Mouse (Mus musculus) forebrain, embryonic 13.5 days (tissue): ENCODE measurements at regions not wholly inside any gene's neighbourhood (a gene's known extent, or its start where the extent isn't known, plus 50 kb on each side); places are given as distances from the start of the nearest gene placed in this dataset.

Experiments
- ATAC-seq: fragments of 200-750 bp; cut with Nextera tagmentation; 2 replicates; pipeline ENCODE4 v1.8.0; 2017
- H3K27ac ChIP-seq: fragments of 300-500 bp; sonication (generic); 2 replicates; pipeline ENCODE4 v1.5.1; 2015; ENCODE audit warnings: inconsistent platforms, mild to moderate bottlenecking, moderate library complexity
- H3K27me3 ChIP-seq: fragments of 300-500 bp; sonication (generic); 2 replicates; pipeline ENCODE4 v1.6.1; 2015; ENCODE audit warnings: mild to moderate bottlenecking, inconsistent platforms
- H3K36me3 ChIP-seq: fragments of 300-500 bp; sonication (generic); 2 replicates; pipeline ENCODE4 v1.6.1; 2015; ENCODE audit warnings: mild to moderate bottlenecking, inconsistent platforms; ENCODE audit not compliant: poor library complexity, severe bottlenecking
- H3K4me1 ChIP-seq: fragments of 300-500 bp; sonication (generic); 2 replicates; pipeline ENCODE4 v1.6.1; 2015; ENCODE audit warnings: inconsistent platforms
- H3K4me2 ChIP-seq: fragments of 300-500 bp; sonication (generic); 2 replicates; pipeline ENCODE4 v1.6.1; 2015; ENCODE audit warnings: inconsistent platforms, mild to moderate bottlenecking, moderate library complexity
- H3K4me3 ChIP-seq: fragments of 300-500 bp; sonication (generic); 2 replicates; pipeline ENCODE4 v1.5.1; 2015; ENCODE audit warnings: mild to moderate bottlenecking, inconsistent platforms
- H3K9ac ChIP-seq: fragments of 300-500 bp; sonication (generic); 2 replicates; pipeline ENCODE4 v1.6.1; 2015; ENCODE audit warnings: mild to moderate bottlenecking, inconsistent platforms
- H3K9me3 ChIP-seq: fragments of 300-500 bp; sonication (generic); replicated peaks from 2 replicates; pipeline ENCODE4 v1.6.1; 2016; ENCODE audit warnings: inconsistent platforms
- WGBS: fragments of 180-500 bp; shearing (Covaris S2); methylation state at CpG from one replicate; pipeline ENCODE4 v1.1.7; 2015; 5-methylcytosine and 5-hydroxymethylcytosine counted together

DNA sequence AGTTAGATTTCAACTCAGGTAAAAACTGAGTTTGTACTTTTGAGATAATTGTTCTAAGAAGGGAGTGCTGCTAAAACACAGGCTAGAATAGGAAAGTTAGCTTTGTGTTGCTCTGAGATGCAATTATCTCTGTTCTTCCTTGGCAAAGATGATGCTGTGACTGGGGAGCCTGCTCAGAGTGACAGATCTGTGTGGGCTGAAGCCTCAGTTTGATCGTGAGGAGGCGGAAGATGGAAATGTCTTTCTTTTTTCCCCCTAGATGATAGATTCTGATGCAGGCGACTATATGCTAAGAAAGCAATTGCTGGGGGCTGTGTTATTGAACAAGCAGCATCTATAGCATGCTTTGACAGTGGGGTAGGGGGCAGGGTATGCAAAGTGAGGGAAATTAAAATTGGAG, 156.7 kb upstream of the Cypt15 start:
- no peak overlapping the region for H3K9ac ChIP-seq
- no peak for ATAC-seq
- no peak overlapping the region for H3K4me3 ChIP-seq
- no peak overlapping the region for H3K4me2 ChIP-seq
- WGBS: 79% methylated on average over 3 of the region's 3 CpGs
- no peaks in the 10 kb centered on the region for H3K27me3 ChIP-seq
- no peak overlapping the region for H3K27ac ChIP-seq
- H3K9me3 ChIP-seq: no peaks in the 10 kb centered on the region
- H3K36me3 ChIP-seq: no peaks in the 10 kb centered on the region
- no peaks in the 10 kb centered on the region for H3K4me1 ChIP-seq

- H3K4me2 ChIP-seq: no peak overlapping the region
- no peak overlapping the region for H3K9ac ChIP-seq
- H3K9me3 ChIP-seq: no peaks in the 10 kb centered on the region
- H3K27ac ChIP-seq: no peak overlapping the region
- no peaks in the 10 kb centered on the region for H3K36me3 ChIP-seq
- no peak overlapping the region for H3K4me3 ChIP-seq
- WGBS: 60% methylated on average over 4 of the region's 4 CpGs
- H3K27me3 ChIP-seq: no peaks in the 10 kb centered on the region
- ATAC-seq: peak; percentile 86
- H3K4me1 ChIP-seq: no peaks in the 10 kb centered on the region
Measured at GRCm38 (mm10) chrX:39229683-39230082, 116.4 kb upstream of the Cypt15 start.

DNA sequence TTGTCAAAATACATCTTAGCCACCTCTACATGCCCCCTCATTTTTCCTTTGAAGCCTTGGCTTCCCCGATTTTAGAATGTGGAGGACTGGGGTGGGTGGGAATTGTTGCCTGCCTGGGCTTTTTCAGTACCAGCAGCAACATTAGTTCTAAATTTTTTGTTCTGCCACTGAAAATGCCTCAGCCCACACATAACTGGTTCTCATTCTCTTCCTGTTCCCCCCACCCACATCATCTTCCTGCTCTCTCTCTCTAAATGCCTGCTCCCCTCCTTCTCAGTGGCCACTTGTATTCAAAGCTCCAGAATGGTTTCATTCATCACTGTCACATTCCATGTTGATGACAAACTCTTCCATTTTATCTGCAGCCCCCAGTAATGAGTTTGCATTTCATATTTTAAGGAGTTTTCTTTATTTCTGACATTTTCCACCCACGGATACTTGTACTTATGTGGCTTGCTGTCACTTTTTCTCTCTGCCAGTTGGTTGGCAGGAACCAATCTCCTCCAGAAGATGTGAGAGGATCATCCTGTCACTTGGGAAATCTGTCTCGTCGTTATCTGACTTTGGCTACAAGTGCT, 95.8 kb upstream of the Cypt15 start:
- Histone ChIP-seq H3K4me3 (no peak overlapping the region), H3K27me3 (no peaks in the 10 kb centered on the region), H3K9ac (no peak overlapping the region), H3K36me3 (no peaks in the 10 kb centered on the region), H3K4me1 (no peaks in the 10 kb centered on the region), H3K9me3 (no peaks in the 10 kb centered on the region), H3K27ac (no peak overlapping the region), H3K4me2 (no peak overlapping the region)
- WGBS: 70% methylated on average over 4 of the region's 4 CpGs
- no peak for ATAC-seq
